Mouse (Mus musculus) heart, adult 2 months (tissue): ENCODE data around the gene Bach2.

Experiments used
- CTCF ChIP-seq: fragments of 200-600 bp; IDR thresholded peaks from 2 replicates; pipeline ENCODE4 v1.8.1; 2022; ENCODE audit warnings: antibody characterized with exemption, mild to moderate bottlenecking, moderate library complexity
- EP300 ChIP-seq: fragments of 200-500 bp; IDR thresholded peaks from 2 replicates; pipeline ENCODE4 v1.6.1; 2011; ENCODE audit warnings: low read depth, low read length, control low read depth; ENCODE audit not compliant: insufficient read depth
- POLR2A ChIP-seq: fragments of 200-500 bp; IDR thresholded peaks from 2 replicates; pipeline ENCODE4 v1.6.1; 2011; ENCODE audit warnings: mild to moderate bottlenecking, low read depth, low read length, control low read depth; ENCODE audit not compliant: insufficient read depth

DNA sequence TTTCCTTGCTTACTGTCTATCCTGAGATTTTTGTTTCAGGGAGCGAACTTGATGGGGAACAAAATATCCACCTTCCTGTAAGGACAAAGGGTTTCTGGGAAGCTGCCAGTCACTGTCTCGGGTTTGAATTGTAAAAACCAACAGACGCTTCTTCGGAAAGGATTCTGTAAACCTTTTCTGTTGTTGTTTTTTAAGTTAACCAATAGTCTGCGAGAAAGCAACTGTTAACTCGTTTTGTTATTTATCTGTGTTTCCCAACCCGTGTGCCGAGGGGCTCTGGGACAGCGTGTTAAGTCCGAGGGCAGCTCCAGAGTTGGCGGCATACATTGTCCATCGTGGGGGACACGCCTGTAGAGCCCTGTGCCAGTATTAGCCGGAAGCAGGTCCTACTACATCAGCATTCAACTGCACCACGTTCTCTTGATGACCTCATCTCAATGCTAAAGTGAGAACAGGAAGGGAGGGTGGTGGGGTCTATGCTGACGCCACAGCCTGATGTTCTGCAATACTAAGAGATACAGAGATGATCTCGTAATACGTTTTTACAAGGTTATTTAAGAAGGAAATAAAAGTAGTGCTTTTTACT lies 113.2 kb downstream of the Bach2 start:
- TF ChIP-seq CTCF (no peak), EP300 (no peak), POLR2A (no peak)
